Mouse (Mus musculus) megakaryocyte, embryonic 14.5 days (primary cell): ENCODE data around the gene Ech1. TPM values are rescaled to one million over a fixed set of nuclear protein-coding genes. Genes with fewer than 3 reads are reported as not detected.

Experiments
- H3K27me3 ChIP-seq: replicated peaks from 2 replicates; pipeline ENCODE3; 2012; ENCODE audit warnings: inconsistent platforms
- H3K36me3 ChIP-seq: replicated peaks from 2 replicates; pipeline ENCODE3; 2012; ENCODE audit warnings: low read length, inconsistent platforms, mixed read lengths
- H3K4me1 ChIP-seq: 2 replicates; pipeline ENCODE4 v1.6.1; 2012; ENCODE audit warnings: inconsistent platforms
- H3K4me3 ChIP-seq: replicated peaks from 2 replicates; pipeline ENCODE3; 2012; ENCODE audit warnings: moderate library complexity, mild to moderate bottlenecking, inconsistent platforms
- H3K9me3 ChIP-seq: 2 replicates; pipeline ENCODE4 v1.6.1; 2012; ENCODE audit warnings: inconsistent platforms
- FLI1 ChIP-seq: IDR thresholded peaks from 2 replicates; pipeline ENCODE4 v1.6.1; 2012; ENCODE audit warnings: low read length, inconsistent platforms, mixed read lengths
- GATA1 ChIP-seq: IDR thresholded peaks from 3 replicates; pipeline ENCODE4 v1.6.1; 2012; ENCODE audit warnings: mixed read lengths, low read length, inconsistent platforms, borderline replicate concordance
- polyA plus RNA-seq: library from polyadenylated mRNA; stranded (reverse); fragments of >175 nt; gene quantifications from 2 replicates; pipeline ENCODE4 v1.2.3, GENCODE M21; 2012; ENCODE audit warnings: low replicate concordance; ENCODE audit not compliant: insufficient read depth

The Ech1 gene
- polyA plus RNA-seq, 1 experiment, result 64.8 TPM

DNA sequence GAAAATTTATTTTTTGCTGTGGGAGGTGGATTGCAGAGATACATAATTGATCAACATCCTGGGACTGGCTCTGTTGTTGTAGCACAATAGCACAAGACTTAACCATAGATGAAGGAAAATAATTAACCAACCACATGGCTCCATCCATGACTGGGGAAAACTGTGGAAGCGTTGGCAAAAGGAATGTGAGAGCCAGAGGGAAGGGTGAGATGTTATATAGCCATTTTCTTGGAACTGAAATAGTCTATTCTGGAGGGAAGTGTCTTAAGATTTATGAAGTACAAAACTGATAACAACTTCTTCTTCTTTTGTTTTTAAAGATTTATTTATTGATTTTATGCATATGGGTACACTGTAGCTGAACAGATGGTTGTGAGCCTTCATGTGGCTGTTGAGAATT, 22.3 kb downstream of the Ech1 start:
- TF ChIP-seq GATA1 (no peak), FLI1 (no peak)
- H3K9me3 ChIP-seq, result peaks cover 3% of the 10 kb centered on the region; the same call in 1 of the 2 replicates
- no peak overlapping the region for H3K4me3 ChIP-seq
- peaks cover 9% of the 10 kb centered on the region for H3K4me1 ChIP-seq
- peaks cover 15% of the 10 kb centered on the region for H3K27me3 ChIP-seq
- H3K36me3 ChIP-seq, result no peaks in the 10 kb centered on the region

DNA sequence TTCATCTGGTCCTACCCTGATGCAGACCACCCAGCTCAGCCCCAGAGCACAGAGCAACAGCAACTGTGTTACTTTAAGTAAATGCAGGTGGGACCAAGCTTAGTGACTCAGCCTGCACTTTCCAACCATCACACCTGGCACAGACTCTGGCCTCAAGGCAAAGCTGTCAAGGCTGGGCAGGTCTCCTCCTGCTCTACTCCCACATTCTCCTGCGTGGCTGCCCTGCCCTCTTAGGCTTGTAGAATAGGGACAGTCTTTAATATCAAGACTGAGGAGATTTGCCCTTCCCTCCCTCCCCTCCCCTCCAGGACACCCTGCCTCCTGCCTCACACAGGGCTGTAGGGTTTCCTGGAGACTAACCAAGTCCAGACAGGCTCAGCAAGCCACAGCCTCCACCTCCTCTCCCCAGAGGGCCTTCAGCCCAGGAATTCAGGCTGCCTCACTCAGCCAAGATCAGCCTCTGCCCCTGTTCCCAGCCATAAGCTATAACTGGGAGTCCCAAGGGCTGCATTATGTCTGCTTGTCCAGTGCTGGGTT, 24.8 kb downstream of the Ech1 start:
- Histone ChIP-seq H3K27me3 (peaks cover 15% of the 10 kb centered on the region), H3K4me1 (peaks cover 9% of the 10 kb centered on the region), H3K36me3 (no peaks in the 10 kb centered on the region), H3K4me3 (no peak overlapping the region), H3K9me3 (peaks cover 3% of the 10 kb centered on the region; the same call in 1 of the 2 replicates)
- TF ChIP-seq FLI1 (no peak), GATA1 (no peak)

DNA sequence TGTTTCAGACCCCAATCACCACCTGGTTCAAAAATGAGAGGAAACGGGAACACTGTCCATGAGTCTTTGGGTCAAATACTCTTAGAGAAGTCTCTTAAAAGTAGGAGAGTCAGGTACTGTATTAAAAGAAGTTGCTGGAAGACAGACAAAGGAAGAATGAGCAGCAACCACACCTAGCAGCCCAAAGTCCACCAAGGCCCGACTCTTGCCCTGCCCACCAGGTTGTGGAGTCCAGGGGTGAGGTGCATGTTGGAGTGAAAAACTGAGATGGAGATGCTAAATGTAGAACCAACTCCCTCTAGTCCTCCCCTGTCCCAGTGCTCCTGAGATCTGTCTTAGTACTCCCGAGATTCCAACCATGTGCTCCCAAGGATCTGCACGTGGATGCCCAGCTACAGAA, 25.6 kb downstream of the Ech1 start:
- H3K36me3 ChIP-seq, result no peaks in the 10 kb centered on the region
- peaks cover 3% of the 10 kb centered on the region; the same call in 1 of the 2 replicates for H3K9me3 ChIP-seq
- TF ChIP-seq FLI1 (no peak), GATA1 (no peak)
- peaks cover 9% of the 10 kb centered on the region for H3K4me1 ChIP-seq
- H3K4me3 ChIP-seq, result no peak overlapping the region
- H3K27me3 ChIP-seq, result peaks cover 15% of the 10 kb centered on the region

DNA sequence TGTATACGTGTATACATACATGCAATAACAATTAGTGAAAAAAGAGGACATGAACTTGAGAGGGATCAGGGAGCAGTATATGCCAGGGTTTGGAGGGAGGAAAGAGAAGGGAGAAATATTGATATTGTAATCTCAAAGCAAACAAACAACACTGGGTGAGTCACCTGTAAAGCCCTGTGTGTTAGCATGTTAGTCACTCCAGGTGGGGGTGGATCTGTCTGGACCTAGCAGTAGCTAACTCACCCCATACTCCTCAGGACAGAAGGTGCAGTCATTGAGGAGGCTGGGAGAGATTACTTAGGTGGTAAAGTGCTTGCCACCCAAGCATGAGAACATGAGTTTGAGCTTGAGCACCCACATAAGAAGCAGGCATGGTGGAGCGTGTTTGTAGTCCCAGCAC, 34.9 kb downstream of the Ech1 start:
- H3K4me1 ChIP-seq, result peaks cover 28% of the 10 kb centered on the region
- H3K27me3 ChIP-seq, result peaks cover 6% of the 10 kb centered on the region
- no peak overlapping the region for H3K4me3 ChIP-seq
- no peaks in the 10 kb centered on the region for H3K36me3 ChIP-seq
- peaks cover 22% of the 10 kb centered on the region for H3K9me3 ChIP-seq
- TF ChIP-seq FLI1 (no peak), GATA1 (no peak)

DNA sequence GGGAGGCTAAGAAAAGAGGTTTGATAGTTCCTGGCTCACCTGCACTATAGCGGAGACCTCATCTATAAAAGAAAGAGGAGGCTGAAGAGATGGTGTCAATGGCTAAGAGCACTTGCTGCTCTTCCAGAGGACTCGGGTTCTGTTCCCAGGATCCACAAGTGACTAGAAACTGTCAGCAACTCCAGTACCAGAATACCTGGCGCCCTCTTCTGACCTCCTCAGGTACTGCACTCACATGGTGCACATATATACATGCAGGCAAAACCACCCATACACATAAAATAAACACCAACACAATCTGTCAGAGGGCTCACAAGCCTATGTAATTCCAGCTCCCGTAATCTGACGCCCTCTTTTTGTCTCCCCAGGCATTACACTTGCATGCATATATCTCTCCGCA, 35.9 kb downstream of the Ech1 start:
- H3K9me3 ChIP-seq, result peaks cover 22% of the 10 kb centered on the region
- no peak overlapping the region for H3K4me3 ChIP-seq
- peaks cover 6% of the 10 kb centered on the region for H3K27me3 ChIP-seq
- no peaks in the 10 kb centered on the region for H3K36me3 ChIP-seq
- TF ChIP-seq GATA1, result no peak
- TF ChIP-seq FLI1, result no peak
- peaks cover 38% of the 10 kb centered on the region for H3K4me1 ChIP-seq

DNA sequence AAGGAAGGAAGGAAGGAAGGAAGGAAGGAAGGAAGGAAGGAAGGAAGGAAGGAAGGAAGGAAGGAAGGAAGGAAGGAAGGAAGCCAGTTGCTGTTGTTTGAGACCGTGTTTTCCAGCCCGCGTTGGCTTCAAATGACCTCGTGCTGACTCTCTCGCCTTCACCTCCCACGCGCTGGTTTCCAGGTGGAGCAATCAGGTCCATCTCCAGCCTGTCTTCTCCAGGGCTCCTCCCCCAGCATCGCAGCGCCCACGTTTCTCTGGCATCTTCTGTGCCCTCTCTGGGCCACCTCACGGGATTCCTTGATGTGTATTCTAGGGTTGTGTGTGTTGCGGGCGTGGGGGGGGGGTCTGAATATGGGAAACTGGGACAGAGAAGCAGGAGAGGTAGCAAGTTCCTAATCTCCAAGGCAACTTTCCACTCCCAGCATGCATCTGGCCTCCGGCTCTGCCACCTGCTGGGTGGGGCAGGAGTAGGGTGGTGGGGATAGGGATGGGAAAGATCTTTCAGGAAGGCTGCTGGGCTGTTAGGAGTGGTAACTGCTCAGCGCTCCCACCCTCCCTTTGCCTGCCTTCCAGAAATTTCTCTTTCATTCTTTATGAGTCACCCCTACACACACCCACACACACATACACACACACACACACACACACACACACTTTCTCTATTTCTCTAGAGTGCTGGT, 37.9 kb downstream of the Ech1 start:
- peaks cover 49% of the 10 kb centered on the region for H3K4me1 ChIP-seq
- H3K4me3 ChIP-seq, result no peak overlapping the region

DNA sequence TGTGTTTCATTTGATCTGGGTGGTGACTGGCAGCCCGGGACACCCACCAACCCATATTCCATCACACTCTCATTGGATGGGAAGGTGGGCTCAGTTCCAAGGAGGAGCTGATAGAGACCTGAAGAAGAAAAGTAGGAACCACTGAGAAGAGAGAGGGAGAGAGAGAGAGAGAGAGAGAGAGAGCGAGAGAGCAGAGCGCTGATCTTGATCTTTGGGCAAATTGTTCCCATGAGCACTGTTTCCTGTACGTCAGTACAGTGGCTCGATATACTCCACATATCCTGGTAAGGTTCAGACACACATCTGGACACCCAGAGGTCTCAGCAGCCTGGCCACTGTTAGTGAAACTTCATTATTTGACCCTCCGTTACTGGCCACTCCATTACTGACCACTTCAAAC, 38.5 kb downstream of the Ech1 start, which contains the start of gene Lgals7:
TSS of gene Lgals7 (plus strand) at position 314 of the 400 bp plus-strand sequence.
- H3K4me3 ChIP-seq, result peak within 1 kb of the TSS; percentile 1
- peaks cover 2% of the 10 kb centered on the region for H3K27me3 ChIP-seq
- H3K4me1 ChIP-seq, result peaks cover 49% of the 10 kb centered on the region
- H3K36me3 ChIP-seq, result no peaks in the 10 kb centered on the region
- TF ChIP-seq GATA1 (no peak), FLI1 (no peak)
- peaks cover 20% of the 10 kb centered on the region for H3K9me3 ChIP-seq

More for the DNA sequence above, 37.9 kb downstream of the Ech1 start:
- Histone ChIP-seq H3K27me3 (peaks cover 2% of the 10 kb centered on the region), H3K9me3 (peaks cover 22% of the 10 kb centered on the region), H3K36me3 (no peaks in the 10 kb centered on the region)
- TF ChIP-seq GATA1, result no peak
- no peak for TF ChIP-seq FLI1

DNA sequence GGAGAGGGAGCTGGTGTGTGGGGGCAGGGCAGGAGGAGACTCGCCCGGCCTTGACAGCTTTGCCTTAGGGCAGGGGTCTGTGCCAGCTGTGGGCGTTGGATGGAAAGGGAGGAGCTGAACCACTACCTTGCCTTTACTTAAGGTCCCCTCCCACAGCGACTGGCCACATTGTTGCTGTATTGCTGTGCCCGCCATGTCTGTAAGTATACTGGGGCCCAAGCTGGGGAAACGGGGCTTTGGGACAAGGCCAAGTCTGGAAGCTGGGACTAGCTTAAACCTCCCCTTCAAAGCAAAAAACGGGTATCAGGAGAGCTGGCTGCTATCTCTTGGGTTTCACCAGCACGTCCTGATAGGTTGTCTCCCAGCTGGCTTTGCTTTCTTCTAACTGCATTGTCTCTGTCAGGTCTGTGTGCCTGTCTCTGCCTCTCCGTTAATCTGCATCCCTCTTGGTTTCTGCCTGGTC, 39.3 kb downstream of the Ech1 start:
- Histone ChIP-seq H3K27me3 (no peaks in the 10 kb centered on the region), H3K4me3 (peak overlapping the region; percentile 1), H3K9me3 (peaks cover 16% of the 10 kb centered on the region), H3K4me1 (peaks cover 49% of the 10 kb centered on the region), H3K36me3 (no peaks in the 10 kb centered on the region)
- TF ChIP-seq FLI1, result no peak
- no peak for TF ChIP-seq GATA1

DNA sequence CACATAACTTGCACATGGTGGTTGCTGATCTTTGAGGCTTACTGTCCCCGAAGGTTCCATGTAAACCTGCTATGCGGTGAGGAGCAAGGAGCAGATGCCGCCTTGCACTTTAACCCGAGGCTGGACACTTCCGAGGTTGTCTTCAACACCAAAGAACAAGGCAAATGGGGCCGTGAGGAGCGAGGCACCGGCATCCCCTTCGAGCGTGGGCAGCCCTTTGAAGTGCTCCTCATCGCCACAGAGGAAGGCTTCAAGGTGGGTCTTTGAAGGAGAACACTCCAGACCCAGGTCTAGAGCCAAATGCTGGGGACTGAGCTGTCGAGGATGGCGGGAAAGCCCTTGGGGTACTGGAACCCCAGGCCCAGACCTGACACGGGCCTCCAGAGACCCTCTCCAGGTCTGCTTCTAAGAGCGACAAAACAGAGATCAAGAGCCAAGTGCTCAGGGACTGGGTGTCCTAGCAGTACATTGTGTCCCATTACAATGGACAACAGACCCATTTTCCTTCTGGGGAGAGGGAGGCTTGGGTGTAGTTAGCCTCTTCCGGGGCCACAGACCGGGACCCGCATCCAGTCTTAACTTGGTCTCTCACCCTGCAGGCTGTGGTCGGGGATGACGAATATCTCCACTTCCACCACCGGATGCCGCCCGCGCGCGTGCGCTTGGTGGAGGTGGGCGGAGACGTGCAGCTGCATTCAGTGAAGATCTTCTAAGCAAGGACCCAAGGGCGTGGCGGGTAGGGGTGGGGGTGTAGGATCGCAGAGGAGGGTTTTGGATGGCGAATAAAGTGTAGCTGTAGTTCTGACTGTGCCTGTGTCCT, 40.7 kb downstream of the Ech1 start:
- peaks cover 13% of the 10 kb centered on the region for H3K9me3 ChIP-seq
- H3K36me3 ChIP-seq, result no peaks in the 10 kb centered on the region
- no peak for TF ChIP-seq GATA1
- H3K4me1 ChIP-seq, result peaks cover 49% of the 10 kb centered on the region
- no peaks in the 10 kb centered on the region for H3K27me3 ChIP-seq
- H3K4me3 ChIP-seq, result peak overlapping the region; percentile 90
